Mouse (Mus musculus) midbrain, embryonic 16.5 days (tissue): ENCODE measurements around the gene Cdh18. TPM values are rescaled to one million over a fixed set of nuclear protein-coding genes. Genes with fewer than 3 reads are reported as not detected.
A peak's percentile ranks its signal among the peaks of the same experiment; 100 is the strongest.

ENCODE experiments used
- ATAC-seq: fragments of 200-750 bp; cut with Nextera tagmentation; 2 replicates; pipeline ENCODE4 v1.8.0; 2017; ENCODE audit warnings: moderate TSS enrichment
- H3K27ac ChIP-seq: fragments of 300-500 bp; sonication (generic); 2 replicates; pipeline ENCODE4 v1.5.1; 2014; ENCODE audit warnings: mild to moderate bottlenecking, low read length, mixed read lengths
- H3K27me3 ChIP-seq: fragments of 300-500 bp; sonication (generic); 2 replicates; pipeline ENCODE4 v1.6.1; 2014; ENCODE audit warnings: low read depth, low read length, mixed read lengths; ENCODE audit not compliant: control insufficient read depth, insufficient read depth
- H3K36me3 ChIP-seq: fragments of 300-500 bp; sonication (generic); 2 replicates; pipeline ENCODE4 v1.6.1; 2014; ENCODE audit warnings: mild to moderate bottlenecking, low read length, moderate library complexity, mixed read lengths; ENCODE audit not compliant: control insufficient read depth, insufficient read depth
- H3K4me1 ChIP-seq: fragments of 300-500 bp; sonication (generic); 2 replicates; pipeline ENCODE4 v1.6.1; 2014; ENCODE audit warnings: mild to moderate bottlenecking, low read length, mixed read lengths; ENCODE audit not compliant: control insufficient read depth, insufficient read depth
- H3K4me2 ChIP-seq: fragments of 300-500 bp; sonication (generic); 2 replicates; pipeline ENCODE4 v1.6.1; 2014; ENCODE audit warnings: mild to moderate bottlenecking, low read length, mixed read lengths
- H3K4me3 ChIP-seq: fragments of 300-500 bp; sonication (generic); 2 replicates; pipeline ENCODE4 v1.5.1; 2014; ENCODE audit warnings: low read depth, mild to moderate bottlenecking, low read length, moderate library complexity, mixed read lengths
- H3K9ac ChIP-seq: fragments of 300-500 bp; sonication (generic); 2 replicates; pipeline ENCODE4 v1.6.1; 2014; ENCODE audit warnings: low read depth, low read length, mixed read lengths
- H3K9me3 ChIP-seq: fragments of 300-500 bp; sonication (generic); replicated peaks from 2 replicates; pipeline ENCODE4 v1.6.1; 2014; ENCODE audit warnings: mild to moderate bottlenecking, low read length, mixed read lengths; ENCODE audit not compliant: control insufficient read depth, poor library complexity, severe bottlenecking
- whole genome bisulfite sequencing: fragments of 180-500 bp; shearing (Covaris S2); extraction: QIAGEN DNeasy Blood & Tissue Kit; methylation state at CpG from one replicate; pipeline ENCODE4 v1.1.7; 2014; 5-methylcytosine and 5-hydroxymethylcytosine counted together
- polyA plus RNA-seq: library from polyadenylated mRNA; unstranded; fragments of >200 nt; fragmentation: Nextera tagmentation; extraction: Ambion mirVana; gene quantifications from 2 replicates; pipeline ENCODE4 v1.2.1, GENCODE M21; 2015

The Cdh18 gene
- polyA plus RNA-seq, 1 experiment from 2014 or later = 10.1 TPM

DNA sequence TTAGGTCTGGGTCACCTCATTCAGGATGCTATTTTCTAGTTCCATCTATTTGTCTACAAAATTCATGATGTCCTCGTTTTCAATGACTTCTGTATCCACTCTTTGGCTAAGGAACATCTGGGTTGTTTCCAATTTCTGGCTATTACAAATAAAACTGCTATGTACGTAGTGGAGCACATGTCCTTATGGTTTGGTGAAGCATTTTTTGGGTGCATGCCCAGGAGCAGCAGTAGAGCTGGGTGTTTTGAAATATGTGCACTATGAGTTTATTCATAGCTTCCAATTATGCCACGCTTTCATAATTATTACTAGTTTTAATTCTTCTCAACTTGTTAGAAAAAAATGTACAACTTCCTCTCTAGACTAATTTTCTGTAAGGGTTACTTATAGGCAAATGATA, 871.2 kb downstream of the Cdh18 start:
- Histone ChIP-seq H3K9ac (no peak overlapping the region), H3K4me3 (no peak overlapping the region), H3K27me3 (no peaks in the 10 kb centered on the region), H3K4me1 (no peaks in the 10 kb centered on the region), H3K36me3 (no peaks in the 10 kb centered on the region), H3K4me2 (no peak overlapping the region), H3K9me3 (no peaks in the 10 kb centered on the region), H3K27ac (no peak overlapping the region)
- 82% methylated on average over 3 of the region's 3 CpGs for WGBS
- no peak for ATAC-seq

DNA sequence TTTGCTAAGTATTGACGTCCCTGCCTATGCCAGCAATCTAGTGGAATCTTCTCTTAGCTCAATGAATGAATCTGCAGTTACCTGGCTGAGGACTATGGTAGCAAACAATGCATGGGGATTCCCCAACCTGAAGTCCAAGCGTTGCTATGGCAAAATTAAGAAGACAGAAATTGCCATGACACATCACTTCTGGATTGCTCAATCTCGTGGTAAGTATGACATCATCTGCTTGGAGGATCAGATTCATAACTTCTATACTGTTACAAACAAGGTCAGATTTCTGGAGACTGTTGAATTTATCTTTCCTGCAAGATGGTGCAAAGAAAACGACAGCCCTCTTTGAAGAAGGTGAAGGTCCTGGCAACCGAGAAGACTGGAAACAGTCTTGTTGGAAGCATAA, 881.2 kb downstream of the Cdh18 start:
- H3K27ac ChIP-seq = no peak overlapping the region
- H3K4me1 ChIP-seq = no peaks in the 10 kb centered on the region
- WGBS = 86% methylated on average over 5 of the region's 5 CpGs
- no peak overlapping the region for H3K9ac ChIP-seq
- H3K27me3 ChIP-seq = no peaks in the 10 kb centered on the region
- H3K4me3 ChIP-seq = no peak overlapping the region
- no peaks in the 10 kb centered on the region for H3K9me3 ChIP-seq
- no peak for ATAC-seq
- no peak overlapping the region for H3K4me2 ChIP-seq
- H3K36me3 ChIP-seq = no peaks in the 10 kb centered on the region

DNA sequence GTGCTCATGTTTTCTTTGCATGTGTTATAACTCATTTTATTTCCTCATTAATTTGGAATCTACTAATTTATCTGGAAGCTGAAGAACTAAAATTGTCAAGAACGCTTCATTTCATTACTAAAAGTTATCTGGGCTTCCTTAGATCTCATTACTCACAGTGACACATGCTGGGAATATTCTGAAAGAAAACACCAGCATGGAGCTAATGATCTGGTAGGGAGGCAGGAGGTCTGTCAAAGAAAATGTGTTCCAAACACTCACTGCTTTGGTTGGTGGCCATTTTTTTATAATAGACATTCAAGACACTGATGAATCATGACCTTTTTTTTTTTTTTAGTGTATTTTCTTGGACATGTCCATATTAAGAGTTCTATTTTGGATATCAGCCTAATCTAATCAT, 899.7 kb downstream of the Cdh18 start:
- ATAC-seq = no peak
- H3K4me1 ChIP-seq = peaks cover 4% of the 10 kb centered on the region
- 69% methylated on average over 1 of the region's 1 CpGs for WGBS
- no peak overlapping the region for H3K4me2 ChIP-seq
- H3K9me3 ChIP-seq = no peaks in the 10 kb centered on the region
- H3K9ac ChIP-seq = no peak overlapping the region
- no peaks in the 10 kb centered on the region for H3K27me3 ChIP-seq
- no peak overlapping the region for H3K27ac ChIP-seq
- no peak overlapping the region for H3K4me3 ChIP-seq
- no peaks in the 10 kb centered on the region for H3K36me3 ChIP-seq

DNA sequence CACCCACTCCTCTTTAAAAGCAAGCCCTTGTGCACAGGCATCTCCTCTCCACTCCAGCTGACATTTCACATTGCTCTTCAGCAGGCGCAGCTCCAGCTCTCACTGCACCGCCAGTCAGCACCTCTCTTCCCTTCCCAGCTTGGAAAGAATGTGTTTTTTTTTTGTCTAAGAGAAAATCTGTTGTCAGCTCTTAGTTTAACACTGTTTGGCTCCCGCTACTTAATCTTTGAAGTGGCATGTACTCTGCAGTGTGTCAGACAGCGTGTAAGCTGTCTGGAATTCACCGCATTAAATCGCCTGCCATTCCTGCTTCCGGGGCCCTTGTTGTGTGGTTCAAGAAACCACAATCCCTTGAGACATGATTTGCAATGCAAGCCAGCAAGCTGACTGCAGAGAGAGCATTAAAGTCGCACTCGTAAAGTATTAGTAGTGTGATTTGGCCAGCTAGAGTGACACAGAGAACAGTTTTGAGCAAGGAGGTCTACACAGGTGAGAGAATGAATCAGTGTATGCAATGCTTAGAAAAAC, 903.3 kb downstream of the Cdh18 start:
- H3K9ac ChIP-seq = peak overlapping the region; percentile 34; the same call in 1 of the 2 replicates
- H3K4me3 ChIP-seq = peak overlapping the region; percentile 27

DNA sequence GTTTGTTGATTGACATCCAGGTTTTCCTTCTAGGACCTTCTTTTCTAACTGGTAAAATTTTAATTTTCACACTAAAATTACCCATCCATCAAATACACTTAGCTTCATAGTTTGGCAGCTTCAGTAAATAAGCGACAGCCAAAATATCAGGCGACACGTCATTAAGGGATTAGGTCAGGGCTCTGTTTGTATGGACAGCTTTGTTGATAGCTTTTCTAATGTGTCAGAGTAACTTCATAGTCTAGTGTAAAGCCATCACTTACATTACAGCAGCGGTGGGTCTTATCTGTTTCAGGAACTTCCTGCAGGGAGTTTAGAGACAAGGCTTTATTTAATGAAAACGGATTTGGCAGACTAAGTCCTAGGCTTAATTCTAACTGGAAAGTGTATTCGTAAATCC, 904.5 kb downstream of the Cdh18 start:
- Histone ChIP-seq H3K27ac (no peak overlapping the region), H3K9me3 (no peaks in the 10 kb centered on the region), H3K9ac (no peak overlapping the region), H3K4me3 (no peak overlapping the region), H3K36me3 (no peaks in the 10 kb centered on the region), H3K4me2 (no peak overlapping the region), H3K27me3 (no peaks in the 10 kb centered on the region), H3K4me1 (peaks cover 4% of the 10 kb centered on the region)
- no peak for ATAC-seq
- WGBS = 81% methylated on average over 6 of the region's 6 CpGs

More for the DNA sequence above, 903.3 kb downstream of the Cdh18 start:
- Histone ChIP-seq H3K27me3 (no peaks in the 10 kb centered on the region), H3K4me2 (peak overlapping the region; percentile 56), H3K27ac (peak overlapping the region; percentile 66), H3K4me1 (peaks cover 4% of the 10 kb centered on the region), H3K9me3 (no peaks in the 10 kb centered on the region), H3K36me3 (no peaks in the 10 kb centered on the region)
- WGBS = 12% methylated on average over 9 of the region's 9 CpGs
- peak; percentile 86 for ATAC-seq

DNA sequence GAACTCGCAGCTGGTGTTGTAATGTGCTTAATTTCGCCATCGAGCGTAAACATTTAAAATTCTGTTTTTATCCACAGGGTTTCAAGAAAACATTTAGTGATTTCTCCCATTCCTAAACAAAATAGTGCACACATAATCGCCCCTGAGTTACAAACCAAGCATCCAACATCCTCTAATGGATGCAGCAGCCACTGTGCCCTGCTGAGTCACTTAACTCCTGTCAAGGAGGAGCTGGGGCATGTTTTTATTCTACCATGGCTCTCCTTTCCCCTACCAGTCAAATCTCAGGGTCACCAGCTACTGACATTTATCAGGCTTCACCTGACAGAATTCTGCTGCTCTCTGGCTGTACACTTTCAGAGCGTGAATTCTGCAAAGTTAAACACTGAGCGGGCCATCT, 906.5 kb downstream of the Cdh18 start:
- Histone ChIP-seq H3K36me3 (no peaks in the 10 kb centered on the region), H3K4me1 (peaks cover 4% of the 10 kb centered on the region), H3K9ac (no peak overlapping the region), H3K27me3 (no peaks in the 10 kb centered on the region), H3K27ac (no peak overlapping the region), H3K9me3 (no peaks in the 10 kb centered on the region), H3K4me3 (no peak overlapping the region), H3K4me2 (no peak overlapping the region)
- ATAC-seq = no peak
- 76% methylated on average over 7 of the region's 7 CpGs for WGBS

DNA sequence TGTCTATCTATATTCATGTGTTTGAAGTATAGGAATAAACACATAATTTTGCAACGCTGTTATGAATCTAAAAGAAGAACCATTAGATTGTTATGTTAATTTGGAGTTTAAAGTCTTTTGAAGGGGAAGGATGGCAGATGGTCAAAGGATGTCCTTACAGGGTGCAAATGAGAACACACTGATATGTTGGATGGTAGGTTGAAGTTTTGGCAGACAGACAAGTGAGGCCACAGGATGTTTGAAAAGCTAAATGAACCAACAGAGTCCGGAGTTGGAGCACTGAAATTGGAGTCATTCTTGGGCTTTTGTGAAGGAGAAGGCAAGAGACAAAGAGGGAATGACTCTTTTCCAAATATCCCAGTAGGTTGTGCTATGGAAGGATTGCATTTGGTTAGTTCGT, 908.6 kb downstream of the Cdh18 start:
- Histone ChIP-seq H3K27me3 (no peaks in the 10 kb centered on the region), H3K27ac (no peak overlapping the region), H3K9ac (no peak overlapping the region), H3K4me2 (no peak overlapping the region), H3K9me3 (no peaks in the 10 kb centered on the region), H3K4me1 (peaks cover under 1% of the 10 kb centered on the region), H3K4me3 (no peak overlapping the region), H3K36me3 (no peaks in the 10 kb centered on the region)
- 52% methylated on average over 3 of the region's 3 CpGs for WGBS
- no peak for ATAC-seq

DNA sequence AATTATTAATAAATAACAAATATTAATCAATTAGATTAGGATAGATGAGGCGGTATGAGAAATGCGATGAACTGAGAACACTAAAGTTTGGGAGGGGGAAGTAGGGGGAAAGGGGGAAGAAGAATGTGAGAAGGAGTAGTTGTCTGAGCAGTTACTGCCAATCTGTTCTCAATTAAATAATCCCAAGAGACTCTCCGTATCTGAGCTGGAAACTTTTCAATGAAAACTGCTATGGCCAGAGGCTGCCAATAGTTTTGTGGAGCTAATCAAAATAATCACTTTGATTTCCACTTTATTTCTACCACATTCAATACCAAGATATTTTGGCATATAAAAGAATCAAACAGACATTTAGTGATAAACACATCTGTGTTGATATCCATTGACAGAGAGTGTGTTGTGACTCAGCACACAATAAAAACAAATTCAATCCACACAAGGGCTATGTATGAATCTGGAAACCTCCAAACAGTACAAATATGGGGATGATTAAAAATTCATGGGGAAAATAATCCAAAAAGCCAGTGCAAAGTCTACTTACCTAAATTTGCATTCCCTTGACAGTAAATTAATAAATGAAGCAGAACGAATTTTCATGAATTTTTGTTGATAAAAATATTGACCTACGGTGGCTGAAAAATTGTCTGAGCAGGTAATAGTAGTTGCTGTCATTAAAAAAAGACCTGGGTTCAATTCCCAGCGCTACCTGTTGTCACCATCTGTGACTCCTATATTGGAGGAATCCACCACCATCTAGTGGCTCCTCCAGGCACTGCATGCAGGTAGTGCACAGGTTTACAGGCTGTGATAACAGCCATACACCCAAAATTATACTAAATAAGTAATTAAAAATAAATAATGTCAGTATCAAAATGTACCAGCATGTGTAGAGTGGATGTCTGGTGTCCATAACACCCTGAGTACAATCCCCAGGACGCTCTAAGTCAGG, 922.0 kb downstream of the Cdh18 start:
- no peaks in the 10 kb centered on the region for H3K27me3 ChIP-seq
- 86% methylated on average over 7 of the region's 7 CpGs for WGBS
- no peak for ATAC-seq
- H3K27ac ChIP-seq = no peak overlapping the region
- H3K9ac ChIP-seq = no peak overlapping the region
- no peaks in the 10 kb centered on the region for H3K4me1 ChIP-seq
- no peak overlapping the region for H3K4me3 ChIP-seq
- H3K36me3 ChIP-seq = no peaks in the 10 kb centered on the region
- H3K9me3 ChIP-seq = no peaks in the 10 kb centered on the region
- H3K4me2 ChIP-seq = no peak overlapping the region

DNA sequence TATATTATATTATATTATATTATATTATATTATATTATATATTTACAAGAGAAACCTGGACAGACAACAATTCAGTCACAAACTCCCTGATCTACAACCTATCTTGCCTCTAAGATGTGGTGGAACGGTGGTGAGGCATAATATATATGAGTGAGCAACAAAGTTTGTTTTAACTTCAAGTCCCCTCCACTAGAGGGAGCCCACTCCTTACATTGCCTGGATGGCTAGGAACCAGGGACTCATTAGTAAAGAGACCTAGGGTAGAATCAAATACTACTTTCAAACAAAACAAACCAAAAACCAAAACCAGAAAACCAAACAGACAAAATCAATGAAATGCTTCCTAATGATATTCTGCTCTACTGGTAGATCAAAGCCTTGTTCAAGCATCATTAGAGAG, 937.5 kb downstream of the Cdh18 start:
- no peak for ATAC-seq
- H3K4me1 ChIP-seq = no peaks in the 10 kb centered on the region
- H3K4me3 ChIP-seq = no peak overlapping the region
- H3K9ac ChIP-seq = no peak overlapping the region
- no peaks in the 10 kb centered on the region for H3K9me3 ChIP-seq
- H3K27ac ChIP-seq = no peak overlapping the region
- no peaks in the 10 kb centered on the region for H3K27me3 ChIP-seq
- H3K36me3 ChIP-seq = no peaks in the 10 kb centered on the region
- 64% methylated on average over 1 of the region's 1 CpGs for WGBS
- H3K4me2 ChIP-seq = no peak overlapping the region
